Mouse (Mus musculus): Measurements from ENCODE around the gene Nkx3-2.
A peak's percentile ranks its signal among the peaks of the same experiment; 100 is the strongest.

Gene Nkx3-2

GRCm38 (mm10) chr5:41763731-41764721 is at the start of gene Nkx3-2:
Gene Nkx3-2 (minus strand): TSS chr5:41764501.
- DNase-seq = peak in 1 of 2 experiments; percentile 18

GRCm38 (mm10) chr5:41812516-41812915 is 48.2 kb upstream of the Nkx3-2 start:
- no peak for DNase-seq

GRCm38 (mm10) chr5:41811279-41811678 is 47.0 kb upstream of the Nkx3-2 start:
- no peak for DNase-seq

- DNase-seq = no peak
Measured at GRCm38 (mm10) chr5:41807383-41807782, 43.1 kb upstream of the Nkx3-2 start.

DNA sequence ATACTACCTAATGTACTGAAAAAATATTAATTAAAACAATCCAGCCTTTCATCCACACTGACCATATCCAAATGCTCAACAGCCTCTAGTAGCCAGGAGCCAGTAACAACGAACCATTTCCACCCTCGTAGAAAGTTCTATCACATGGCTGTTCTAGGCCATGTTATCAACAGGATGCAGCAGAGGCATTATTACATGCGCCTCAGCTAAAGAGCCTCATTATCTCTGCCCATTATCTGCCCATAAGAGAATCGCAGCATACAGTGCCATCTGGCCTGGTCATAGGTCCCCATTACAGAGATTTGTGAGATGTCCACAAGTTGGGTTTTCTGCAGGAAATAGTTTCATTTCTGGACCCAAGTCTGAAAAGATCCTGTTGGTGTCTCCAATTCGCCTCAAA is 41.9 kb upstream of the Nkx3-2 start:
- DNase-seq = no peak

GRCm38 (mm10) chr5:41805085-41805484 is 40.8 kb upstream of the Nkx3-2 start:
- DNase-seq = no peak

DNA sequence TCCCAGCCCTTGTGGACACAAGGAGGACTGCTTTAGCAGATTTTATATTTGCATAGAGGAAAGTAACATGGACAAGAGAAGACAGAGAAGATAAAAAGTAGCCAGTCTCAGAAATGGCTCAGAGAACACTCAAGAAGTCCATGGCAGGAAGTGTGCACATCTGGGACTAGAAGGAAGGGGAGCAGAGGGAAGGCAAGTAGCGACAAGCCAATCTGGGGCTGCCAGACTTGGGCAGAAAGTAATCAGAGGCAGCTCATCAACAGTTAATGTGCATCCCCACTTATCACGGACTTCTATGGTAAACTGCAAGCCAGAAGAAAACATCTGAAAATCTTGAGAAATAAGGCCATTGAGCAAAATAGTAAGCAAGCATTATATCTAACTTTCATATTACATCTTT is 40.3 kb upstream of the Nkx3-2 start:
- DNase-seq = no peak

GRCm38 (mm10) chr5:41801622-41802021 is 37.3 kb upstream of the Nkx3-2 start:
- no peak for DNase-seq

- no peak for DNase-seq
Measured at GRCm38 (mm10) chr5:41794434-41794833, 30.1 kb upstream of the Nkx3-2 start.

GRCm38 (mm10) chr5:41790517-41790916 is 26.2 kb upstream of the Nkx3-2 start:
- DNase-seq = no peak

- no peak for DNase-seq
Measured at GRCm38 (mm10) chr5:41788877-41789276, 24.6 kb upstream of the Nkx3-2 start.

GRCm38 (mm10) chr5:41781890-41782289 is 17.6 kb upstream of the Nkx3-2 start:
- DNase-seq = no peak

DNA sequence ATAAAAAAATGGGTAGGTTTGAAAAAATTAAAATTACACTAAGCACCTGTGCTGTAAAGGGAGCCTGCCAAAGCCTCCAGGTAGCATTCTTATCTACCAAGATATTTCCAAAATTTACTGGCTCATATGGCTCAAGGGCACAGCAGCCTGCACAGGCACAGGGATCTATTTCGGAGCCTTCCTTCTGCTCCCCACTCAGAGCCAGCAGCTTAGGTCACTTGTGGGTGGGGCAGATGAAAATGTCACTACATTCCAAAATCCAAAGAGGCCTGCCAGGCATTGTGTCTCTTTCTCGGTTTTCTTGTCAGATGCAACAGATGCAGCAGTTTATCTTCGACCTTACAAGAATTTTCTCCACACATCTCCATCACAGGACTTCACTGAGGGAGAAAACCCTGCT is 15.7 kb upstream of the Nkx3-2 start:
- DNase-seq = peak; percentile 50 to 66

- no peak for DNase-seq
Measured at GRCm38 (mm10) chr5:41775728-41776127, 11.4 kb upstream of the Nkx3-2 start.

- DNase-seq = no peak
Measured at GRCm38 (mm10) chr5:41775273-41775672, 11.0 kb upstream of the Nkx3-2 start.

DNA sequence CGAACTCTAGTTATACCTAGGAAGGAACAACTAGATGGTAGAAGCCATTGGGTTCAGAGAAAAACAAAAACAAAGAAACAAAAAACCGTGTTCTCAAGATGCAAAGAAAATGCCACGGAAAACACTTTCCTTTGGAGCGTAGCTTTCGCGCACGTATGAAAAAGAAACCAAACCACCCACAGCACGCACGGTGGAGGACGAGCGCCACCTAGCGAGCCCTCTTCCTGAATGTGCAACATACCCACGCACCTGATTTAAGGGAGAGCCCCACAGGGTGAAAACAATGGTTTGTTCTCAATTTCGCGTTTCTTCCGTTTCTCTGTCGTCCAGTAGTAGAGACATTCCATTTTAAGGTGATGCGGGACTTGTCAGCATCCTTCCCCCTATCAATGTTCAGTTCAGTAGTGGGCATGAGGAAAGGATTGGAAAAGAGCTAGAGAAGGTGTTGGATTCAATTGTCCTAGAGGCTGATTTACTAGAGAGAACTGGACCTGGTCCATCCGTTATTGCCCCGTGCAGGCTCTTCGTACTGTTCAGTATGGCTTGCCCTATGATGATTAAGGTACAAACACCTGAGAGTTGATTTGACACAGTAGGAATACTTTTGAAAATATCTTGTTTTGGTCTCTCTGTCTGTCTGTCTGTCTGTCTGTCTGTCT is 4.2 kb upstream of the Nkx3-2 start:
- DNase-seq = peak; percentile 92 to 96

GRCm38 (mm10) chr5:41767296-41768200 is 3.2 kb upstream of the Nkx3-2 start:
- DNase-seq = peak; percentile 25 to 44

GRCm38 (mm10) chr5:41766406-41767010 is 2.2 kb upstream of the Nkx3-2 start:
- DNase-seq = peak in 1 of 2 experiments; percentile 24

DNA sequence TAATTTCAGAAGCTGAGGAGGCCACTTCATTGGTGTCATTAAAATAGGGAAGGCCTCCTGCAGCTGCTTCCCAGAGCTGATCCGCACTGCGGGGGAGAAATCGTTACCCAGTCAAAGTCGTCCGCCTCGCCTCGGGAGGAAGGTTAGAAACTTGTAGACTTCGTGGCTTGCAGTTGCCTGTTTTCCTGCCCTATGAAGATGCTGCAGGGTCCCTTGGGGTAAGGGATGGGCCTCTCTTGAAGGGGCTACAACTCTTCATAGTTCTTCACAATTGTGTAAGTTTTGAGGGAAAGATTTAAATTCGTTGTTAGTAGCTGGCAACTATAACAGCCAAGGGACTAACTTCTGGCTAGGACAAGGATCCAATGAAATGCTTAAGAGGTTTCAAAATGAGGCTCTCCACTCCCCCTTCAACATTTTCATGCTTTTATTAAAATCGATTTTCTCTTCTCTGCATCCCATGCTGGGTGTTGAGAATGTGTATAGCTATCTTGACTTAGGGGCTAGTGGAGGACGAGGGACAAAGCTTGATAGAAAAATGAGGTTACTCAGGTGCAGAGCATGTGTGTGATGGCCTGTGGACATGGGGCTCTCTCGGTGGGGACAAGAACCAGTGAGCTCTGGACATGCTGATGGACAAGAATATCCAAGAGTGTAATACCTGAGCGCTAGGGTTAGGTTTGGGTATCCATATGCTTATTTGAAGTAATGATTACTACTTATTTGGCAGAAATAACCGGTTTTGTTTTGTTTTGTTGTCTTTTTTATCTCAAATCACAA is 1.5 kb upstream of the Nkx3-2 start:
- peak in 1 of 2 experiments; percentile 44 for DNase-seq

DNA sequence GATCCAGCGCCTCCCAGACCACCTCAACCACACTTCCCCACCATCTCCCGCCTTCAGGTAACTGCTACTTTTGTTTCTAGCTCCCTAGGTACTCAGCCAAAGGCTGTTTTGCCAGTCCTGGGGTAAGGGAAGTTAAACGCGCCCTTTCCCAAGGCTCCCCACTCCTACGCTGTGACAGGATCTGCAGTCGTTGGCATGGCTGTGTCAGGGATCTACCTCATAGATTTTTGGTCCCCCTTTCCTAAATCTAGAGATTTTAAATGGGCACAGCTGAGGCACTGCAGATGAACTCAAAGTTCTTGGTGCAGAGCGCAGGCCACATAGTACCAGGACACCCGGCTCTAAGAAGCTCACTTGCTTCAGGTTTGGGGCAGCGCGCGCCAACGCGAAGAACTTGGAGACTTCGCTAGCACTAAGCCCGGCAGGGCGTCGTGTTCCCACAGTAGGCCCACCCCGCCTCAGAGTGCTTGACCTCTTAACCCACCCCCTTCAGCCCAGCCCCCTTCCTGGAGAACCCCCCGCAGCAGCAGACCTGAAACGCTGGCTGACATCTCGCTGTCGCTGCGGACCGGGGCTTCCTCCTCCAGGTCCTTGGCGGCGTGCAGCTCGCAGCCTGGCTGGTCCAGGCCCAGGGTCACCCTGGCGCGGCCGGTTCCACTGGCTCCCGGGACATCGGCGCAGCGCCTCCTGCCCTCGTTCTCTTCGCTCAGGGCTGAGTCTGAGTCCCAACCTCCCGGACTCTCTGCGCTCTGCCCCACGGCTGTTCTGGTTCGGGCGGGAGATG is 1.2 kb downstream of the Nkx3-2 start:
- DNase-seq = peak in 1 of 2 experiments; percentile 13

Data from cerebellum, postnatal 25 days (tissue).